Mouse (Mus musculus): ENCODE data around the gene Arhgap35. TPM values are rescaled to one million over a fixed set of nuclear protein-coding genes. Genes with fewer than 3 reads are reported as not detected.
"Not testable (repeated sequence)": the region's sequence is repeated elsewhere in the genome, so short reads cannot be mapped to it uniquely, and the experiment has no call there.

The Arhgap35 gene
- 29.6 and 36.1 TPM in 2 replicates for polyA plus RNA-seq (2014; fragmentation: Nextera tagmentation; extraction: Ambion mirVana)

DNA sequence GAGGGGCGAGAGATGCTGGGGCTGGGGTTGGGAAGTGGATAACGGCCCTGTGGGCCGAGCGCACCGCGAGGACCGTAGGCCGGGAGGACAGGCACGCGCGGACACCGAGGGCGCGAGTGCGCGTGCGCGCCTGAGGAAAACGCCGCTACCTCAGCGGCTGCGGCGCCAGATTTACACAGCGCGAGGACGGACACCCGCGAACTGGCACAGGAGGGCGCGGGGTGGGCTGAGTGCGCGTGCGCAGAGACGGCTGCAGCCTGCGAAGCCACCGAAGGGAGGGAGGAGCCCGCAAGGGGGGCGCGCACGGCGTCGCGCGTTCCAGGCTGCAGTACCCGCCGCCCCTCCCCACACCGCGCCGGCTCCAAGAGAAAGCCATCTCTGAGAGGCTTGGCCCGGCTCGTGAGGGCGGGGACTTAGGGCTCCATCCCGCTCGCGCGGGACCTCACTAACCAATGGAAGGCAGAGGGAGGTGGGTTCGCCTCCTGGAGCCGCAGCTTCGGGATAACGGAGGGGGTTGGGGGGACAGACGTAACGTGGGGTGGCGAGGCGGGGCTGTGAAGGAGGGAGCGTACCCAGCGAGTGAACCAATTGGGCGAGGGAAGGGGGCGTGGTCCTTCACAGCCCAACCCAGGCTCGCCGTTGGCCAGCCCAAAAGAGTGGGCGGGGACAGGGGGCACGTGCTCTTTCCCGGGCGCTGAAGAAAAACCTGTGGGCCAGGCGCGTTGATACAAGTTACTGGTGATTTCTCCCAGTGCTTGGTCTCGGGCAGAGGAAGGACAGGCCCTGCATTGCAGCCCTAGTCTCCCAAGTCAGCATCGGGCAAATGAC is at the start of gene Arhgap35:
TSS of gene Arhgap35 (minus strand) at position 106 of the 828 bp plus-strand sequence.
- Histone ChIP-seq H3K27me3 (replicated peaks; ENCODE audit: control insufficient read depth, insufficient read depth, low read length) (no peaks in the 10 kb centered on the region), H3K4me3 (ENCODE audit: low read depth, low read length) (peak within 1 kb of the TSS; percentile 87), H3K27ac (ENCODE audit: low read depth, low read length) (peak within 1 kb of the TSS; percentile 100), H3K9ac (ENCODE audit: low read length) (peak within 1 kb of the TSS; percentile 99), H3K4me2 (ENCODE audit: low read length) (peak within 1 kb of the TSS; percentile 93), H3K9me3 (replicated peaks; ENCODE audit: control insufficient read depth, low read length) (no peaks in the 10 kb centered on the region), H3K4me1 (ENCODE audit: control insufficient read depth, insufficient read depth, low read length) (peaks cover 38% of the 10 kb centered on the region), H3K36me3 (ENCODE audit: control insufficient read depth, insufficient read depth, low read length) (no peaks in the 10 kb centered on the region)
- ATAC-seq (peak; percentile 97), DNase-seq (ENCODE audit: low spot score) (peak; percentile 100)
- under 1% methylated on average over 77 of the region's 78 CpGs for WGBS

- H3K4me2 ChIP-seq (ENCODE audit: low read length): no peak overlapping the region
- no peaks in the 10 kb centered on the region for H3K36me3 ChIP-seq (ENCODE audit: control insufficient read depth, insufficient read depth, low read length)
- H3K9me3 ChIP-seq (replicated peaks; ENCODE audit: control insufficient read depth, low read length): no peaks in the 10 kb centered on the region
- no peak for ATAC-seq
- no peaks in the 10 kb centered on the region for H3K4me1 ChIP-seq (ENCODE audit: control insufficient read depth, insufficient read depth, low read length)
- no peak overlapping the region for H3K9ac ChIP-seq (ENCODE audit: low read length)
- no peak overlapping the region for H3K27ac ChIP-seq (ENCODE audit: low read depth, low read length)
- WGBS: 59% methylated on average over 12 of the region's 12 CpGs
- H3K4me3 ChIP-seq (ENCODE audit: low read depth, low read length): no peak overlapping the region
- no peak for DNase-seq (ENCODE audit: low spot score)
- no peaks in the 10 kb centered on the region for H3K27me3 ChIP-seq (replicated peaks; ENCODE audit: control insufficient read depth, insufficient read depth, low read length)
Measured at GRCm38 (mm10) chr7:16644260-16644659, 29.5 kb upstream of the Arhgap35 start.

- not testable (repeated sequence) for H3K27ac ChIP-seq (ENCODE audit: low read depth, low read length); H3K9me3 ChIP-seq (replicated peaks; ENCODE audit: control insufficient read depth, low read length); H3K4me2 ChIP-seq (ENCODE audit: low read length); ATAC-seq; H3K4me3 ChIP-seq (ENCODE audit: low read depth, low read length); H3K4me1 ChIP-seq (ENCODE audit: control insufficient read depth, insufficient read depth, low read length); H3K36me3 ChIP-seq (ENCODE audit: control insufficient read depth, insufficient read depth, low read length); H3K27me3 ChIP-seq (replicated peaks; ENCODE audit: control insufficient read depth, insufficient read depth, low read length); DNase-seq (ENCODE audit: low spot score); H3K9ac ChIP-seq (ENCODE audit: low read length)
- 66% methylated on average over 3 of the region's 4 CpGs for WGBS
Measured at GRCm38 (mm10) chr7:16643106-16643505, 28.3 kb upstream of the Arhgap35 start.

GRCm38 (mm10) chr7:16639028-16639427 is 24.2 kb upstream of the Arhgap35 start:
- no peaks in the 10 kb centered on the region for H3K36me3 ChIP-seq (ENCODE audit: control insufficient read depth, insufficient read depth, low read length)
- H3K4me2 ChIP-seq (ENCODE audit: low read length): no peak overlapping the region
- H3K4me1 ChIP-seq (ENCODE audit: control insufficient read depth, insufficient read depth, low read length): no peaks in the 10 kb centered on the region
- H3K27me3 ChIP-seq (replicated peaks; ENCODE audit: control insufficient read depth, insufficient read depth, low read length): no peaks in the 10 kb centered on the region
- DNase-seq (ENCODE audit: low spot score) (peak; percentile 64), ATAC-seq (no peak)
- WGBS: 67% methylated on average over 3 of the region's 3 CpGs
- no peak overlapping the region for H3K27ac ChIP-seq (ENCODE audit: low read depth, low read length)
- H3K9ac ChIP-seq (ENCODE audit: low read length): no peak overlapping the region
- H3K9me3 ChIP-seq (replicated peaks; ENCODE audit: control insufficient read depth, low read length): no peaks in the 10 kb centered on the region
- no peak overlapping the region for H3K4me3 ChIP-seq (ENCODE audit: low read depth, low read length)

DNA sequence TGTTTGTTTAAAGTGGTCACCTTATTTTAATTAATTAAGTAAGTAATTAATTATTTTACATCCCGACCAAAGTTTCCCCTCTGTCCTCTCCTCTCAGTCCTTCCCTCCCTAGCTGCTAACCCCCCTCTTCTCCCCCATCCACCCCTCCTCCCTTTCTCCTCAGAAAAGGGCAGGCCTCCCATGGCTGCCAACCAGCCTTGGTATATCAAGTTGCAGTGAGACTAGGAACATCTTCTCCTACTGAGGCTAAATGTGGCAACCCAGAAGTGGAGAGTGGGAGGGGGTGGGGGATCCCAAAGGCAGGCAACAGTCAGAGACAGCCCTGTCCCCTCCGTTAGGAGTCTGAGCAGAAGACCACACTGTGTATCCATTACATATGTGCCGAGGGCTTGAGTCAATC is 20.3 kb upstream of the Arhgap35 start:
- Histone ChIP-seq H3K4me1 (ENCODE audit: control insufficient read depth, insufficient read depth, low read length) (no peaks in the 10 kb centered on the region), H3K27ac (ENCODE audit: low read depth, low read length) (no peak overlapping the region), H3K9me3 (replicated peaks; ENCODE audit: control insufficient read depth, low read length) (no peaks in the 10 kb centered on the region), H3K9ac (ENCODE audit: low read length) (no peak overlapping the region), H3K4me3 (ENCODE audit: low read depth, low read length) (no peak overlapping the region), H3K4me2 (ENCODE audit: low read length) (no peak overlapping the region), H3K36me3 (ENCODE audit: control insufficient read depth, insufficient read depth, low read length) (no peaks in the 10 kb centered on the region), H3K27me3 (replicated peaks; ENCODE audit: control insufficient read depth, insufficient read depth, low read length) (no peaks in the 10 kb centered on the region)
- 56% methylated on average over 3 of the region's 3 CpGs for WGBS
- no peak for DNase-seq (ENCODE audit: low spot score)
- ATAC-seq: no peak

DNA sequence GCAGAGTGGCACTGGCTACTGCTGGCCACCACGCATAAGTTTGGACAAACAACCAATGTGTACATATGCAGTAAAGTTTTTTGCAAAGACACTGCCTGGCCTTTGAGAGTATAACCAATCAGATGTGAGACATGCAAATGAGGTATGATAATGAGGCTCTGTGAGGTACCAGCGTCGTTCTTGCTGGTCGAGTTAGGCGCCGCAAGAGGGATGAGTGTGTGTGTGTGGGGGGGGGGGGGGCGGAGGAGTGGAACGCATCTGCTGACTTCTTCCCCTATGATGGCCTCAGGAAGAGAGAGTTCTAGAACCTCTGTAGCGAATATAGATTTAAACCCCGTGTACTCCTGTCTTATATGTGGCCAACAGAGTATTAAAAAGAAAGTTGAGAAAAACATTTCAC is 19.1 kb upstream of the Arhgap35 start:
- H3K4me2 ChIP-seq (ENCODE audit: low read length); H3K9me3 ChIP-seq (replicated peaks; ENCODE audit: control insufficient read depth, low read length); H3K9ac ChIP-seq (ENCODE audit: low read length); H3K36me3 ChIP-seq (ENCODE audit: control insufficient read depth, insufficient read depth, low read length); H3K4me1 ChIP-seq (ENCODE audit: control insufficient read depth, insufficient read depth, low read length); H3K27ac ChIP-seq (ENCODE audit: low read depth, low read length); H3K27me3 ChIP-seq (replicated peaks; ENCODE audit: control insufficient read depth, insufficient read depth, low read length); H3K4me3 ChIP-seq (ENCODE audit: low read depth, low read length): not testable (repeated sequence)
- 9% methylated on average over 10 of the region's 10 CpGs for WGBS
- peak; percentile 34 for DNase-seq (ENCODE audit: low spot score)
- ATAC-seq: 0 out of 2 replicates have a peak, but pooled peaks have one; percentile 42

DNA sequence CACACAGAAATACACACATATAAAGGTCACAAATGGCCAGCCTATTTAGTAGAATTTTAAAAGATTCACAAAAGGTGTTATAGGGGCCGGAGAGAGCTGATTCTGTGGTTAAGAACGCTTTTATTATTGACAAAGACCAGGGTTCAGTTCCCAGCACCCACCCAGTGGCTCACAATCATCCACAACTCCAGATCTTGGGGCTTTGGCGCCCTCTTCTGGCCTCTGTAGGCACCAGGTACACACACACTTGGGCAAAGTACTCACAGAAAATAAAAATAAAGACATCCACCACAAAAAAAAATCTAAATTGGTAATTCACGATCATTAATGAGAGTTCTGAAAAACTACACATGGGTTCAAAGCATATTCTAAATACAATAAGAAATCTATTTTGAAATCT is 17.1 kb upstream of the Arhgap35 start:
- 68% methylated on average over 4 of the region's 4 CpGs for WGBS
- no peak for DNase-seq (ENCODE audit: low spot score)

DNA sequence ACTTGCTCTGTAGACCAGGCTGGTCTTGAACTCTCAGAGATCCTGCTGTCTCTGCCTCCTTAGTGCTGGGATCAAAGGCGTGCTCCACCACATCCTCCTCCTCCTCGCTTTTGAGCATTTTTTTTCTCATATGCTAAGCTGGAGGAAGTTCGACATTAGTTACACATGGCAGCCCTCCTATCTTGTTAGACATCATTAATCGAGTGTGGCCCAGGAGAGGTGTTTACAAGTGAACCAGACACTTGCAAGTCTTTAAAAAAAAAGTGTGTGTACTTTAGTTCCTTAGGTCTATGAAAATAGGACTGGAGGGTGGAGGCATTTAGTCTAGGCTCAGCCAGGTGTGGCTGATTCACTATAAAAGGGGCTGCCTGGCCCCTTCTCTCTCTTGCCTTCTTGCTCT is 16.2 kb upstream of the Arhgap35 start:
- 77% methylated on average over 4 of the region's 4 CpGs for WGBS
- H3K27ac ChIP-seq (ENCODE audit: low read depth, low read length): no peak overlapping the region
- H3K36me3 ChIP-seq (ENCODE audit: control insufficient read depth, insufficient read depth, low read length): no peaks in the 10 kb centered on the region
- no peaks in the 10 kb centered on the region for H3K27me3 ChIP-seq (replicated peaks; ENCODE audit: control insufficient read depth, insufficient read depth, low read length)
- no peak overlapping the region for H3K4me2 ChIP-seq (ENCODE audit: low read length)
- no peaks in the 10 kb centered on the region for H3K4me1 ChIP-seq (ENCODE audit: control insufficient read depth, insufficient read depth, low read length)
- H3K9ac ChIP-seq (ENCODE audit: low read length): no peak overlapping the region
- no peaks in the 10 kb centered on the region for H3K9me3 ChIP-seq (replicated peaks; ENCODE audit: control insufficient read depth, low read length)
- ATAC-seq (no peak), DNase-seq (ENCODE audit: low spot score) (no peak)
- no peak overlapping the region for H3K4me3 ChIP-seq (ENCODE audit: low read depth, low read length)

More for the DNA sequence above, 17.1 kb upstream of the Arhgap35 start:
- H3K9me3 ChIP-seq (replicated peaks; ENCODE audit: control insufficient read depth, low read length): no peaks in the 10 kb centered on the region
- H3K4me2 ChIP-seq (ENCODE audit: low read length): no peak overlapping the region
- no peak overlapping the region for H3K9ac ChIP-seq (ENCODE audit: low read length)
- H3K27me3 ChIP-seq (replicated peaks; ENCODE audit: control insufficient read depth, insufficient read depth, low read length): no peaks in the 10 kb centered on the region
- ATAC-seq: no peak
- no peak overlapping the region for H3K27ac ChIP-seq (ENCODE audit: low read depth, low read length)
- no peaks in the 10 kb centered on the region for H3K36me3 ChIP-seq (ENCODE audit: control insufficient read depth, insufficient read depth, low read length)
- no peak overlapping the region for H3K4me3 ChIP-seq (ENCODE audit: low read depth, low read length)
- no peaks in the 10 kb centered on the region for H3K4me1 ChIP-seq (ENCODE audit: control insufficient read depth, insufficient read depth, low read length)

DNA sequence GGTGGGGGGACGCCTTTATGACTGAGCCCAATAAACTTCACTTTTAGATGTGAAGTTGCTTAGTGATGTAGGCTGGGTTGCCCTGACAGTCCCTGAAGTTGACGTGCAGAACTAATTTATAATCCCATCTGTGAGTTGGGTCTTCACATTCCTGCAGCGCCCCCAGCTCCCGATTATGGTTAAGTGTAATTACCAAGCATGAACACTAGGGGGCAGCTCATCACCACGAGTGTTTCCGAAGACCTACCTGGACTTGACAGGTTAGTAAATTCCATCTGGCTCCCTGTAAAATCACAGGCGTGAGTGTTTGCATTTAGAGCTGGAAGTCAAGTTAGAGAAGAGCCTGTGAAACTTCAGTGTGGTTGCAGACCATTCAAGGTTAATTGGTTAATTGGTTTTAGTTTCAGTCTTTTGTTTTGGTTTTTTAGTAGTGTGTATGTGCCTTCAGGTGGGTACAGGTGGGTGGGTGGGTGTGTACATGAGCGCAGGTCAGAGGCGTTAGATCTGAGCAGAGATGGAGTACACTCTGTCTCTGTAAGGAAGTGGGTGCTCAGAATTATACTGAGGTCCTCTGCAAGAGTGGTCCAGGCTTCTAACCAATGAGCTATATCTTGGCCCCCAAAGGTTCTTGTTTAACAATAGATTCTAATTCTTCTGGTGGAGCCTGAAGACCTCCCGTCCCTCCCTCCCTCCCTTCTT is 15.0 kb upstream of the Arhgap35 start:
- H3K27me3 ChIP-seq (replicated peaks; ENCODE audit: control insufficient read depth, insufficient read depth, low read length): no peaks in the 10 kb centered on the region
- H3K4me1 ChIP-seq (ENCODE audit: control insufficient read depth, insufficient read depth, low read length): no peaks in the 10 kb centered on the region
- H3K36me3 ChIP-seq (ENCODE audit: control insufficient read depth, insufficient read depth, low read length): no peaks in the 10 kb centered on the region
- H3K9ac ChIP-seq (ENCODE audit: low read length): no peak overlapping the region
- peak; percentile 76 for DNase-seq (ENCODE audit: low spot score)
- H3K9me3 ChIP-seq (replicated peaks; ENCODE audit: control insufficient read depth, low read length): no peaks in the 10 kb centered on the region
- ATAC-seq: peak; percentile 22
- no peak overlapping the region for H3K4me2 ChIP-seq (ENCODE audit: low read length)
- H3K27ac ChIP-seq (ENCODE audit: low read depth, low read length): no peak overlapping the region
- 17% methylated on average over 10 of the region's 10 CpGs for WGBS
- no peak overlapping the region for H3K4me3 ChIP-seq (ENCODE audit: low read depth, low read length)

Measured in forebrain, embryonic 14.5 days (tissue).